Mouse (Mus musculus) embryonic facial prominence, embryonic 12.5 days (tissue): ENCODE measurements around the gene Ift81. TPM values are rescaled to one million over a fixed set of nuclear protein-coding genes. Genes with fewer than 3 reads are reported as not detected.
"Not testable (repeated sequence)": the region's sequence is repeated elsewhere in the genome, so short reads cannot be mapped to it uniquely, and the experiment has no call there.

Experiments used
- ATAC-seq: fragments of 200-750 bp; cut with Nextera tagmentation; 2 replicates; pipeline ENCODE4 v1.8.0; 2017; ENCODE audit not compliant: insufficient number of reproducible peaks, insufficient read depth, low FRiP score, low TSS enrichment
- H3K27ac ChIP-seq: fragments of 300-500 bp; sonication (generic); 2 replicates; pipeline ENCODE4 v1.5.1; 2016; ENCODE audit warnings: mild to moderate bottlenecking
- H3K27me3 ChIP-seq: fragments of 300-500 bp; sonication (generic); 2 replicates; pipeline ENCODE4 v1.6.1; 2016; ENCODE audit warnings: mild to moderate bottlenecking, moderate library complexity
- H3K36me3 ChIP-seq: fragments of 300-500 bp; sonication (generic); 2 replicates; pipeline ENCODE4 v1.6.1; 2016; ENCODE audit warnings: mild to moderate bottlenecking
- H3K4me1 ChIP-seq: fragments of 300-500 bp; sonication (generic); 2 replicates; pipeline ENCODE4 v1.6.1; 2016
- H3K4me2 ChIP-seq: fragments of 300-500 bp; sonication (generic); replicated peaks from 2 replicates; pipeline ENCODE4 v1.6.1; 2016; ENCODE audit warnings: mild to moderate bottlenecking, moderate library complexity
- H3K4me3 ChIP-seq: fragments of 300-500 bp; sonication (generic); 2 replicates; pipeline ENCODE4 v1.5.1; 2016; ENCODE audit warnings: mild to moderate bottlenecking
- H3K9ac ChIP-seq: fragments of 300-500 bp; sonication (generic); 2 replicates; pipeline ENCODE4 v1.6.1; 2016; ENCODE audit warnings: mild to moderate bottlenecking, moderate library complexity
- H3K9me3 ChIP-seq: fragments of 300-500 bp; sonication (generic); 2 replicates; pipeline ENCODE4 v1.6.1; 2016; ENCODE audit warnings: mild to moderate bottlenecking, moderate library complexity
- WGBS: fragments of 180-500 bp; shearing (Covaris S2); methylation state at CpG from one replicate; pipeline ENCODE4 v1.1.7; 2016; 5-methylcytosine and 5-hydroxymethylcytosine counted together
- polyA plus RNA-seq: library from polyadenylated mRNA; unstranded; fragments of >200 nt; fragmentation: Nextera tagmentation; extraction: Ambion mirVana; gene quantifications from 2 replicates; pipeline ENCODE4 v1.2.1, GENCODE M21; 2016

The Ift81 gene
- polyA plus RNA-seq: 43.5 and 44.9 TPM in 2 replicates

DNA sequence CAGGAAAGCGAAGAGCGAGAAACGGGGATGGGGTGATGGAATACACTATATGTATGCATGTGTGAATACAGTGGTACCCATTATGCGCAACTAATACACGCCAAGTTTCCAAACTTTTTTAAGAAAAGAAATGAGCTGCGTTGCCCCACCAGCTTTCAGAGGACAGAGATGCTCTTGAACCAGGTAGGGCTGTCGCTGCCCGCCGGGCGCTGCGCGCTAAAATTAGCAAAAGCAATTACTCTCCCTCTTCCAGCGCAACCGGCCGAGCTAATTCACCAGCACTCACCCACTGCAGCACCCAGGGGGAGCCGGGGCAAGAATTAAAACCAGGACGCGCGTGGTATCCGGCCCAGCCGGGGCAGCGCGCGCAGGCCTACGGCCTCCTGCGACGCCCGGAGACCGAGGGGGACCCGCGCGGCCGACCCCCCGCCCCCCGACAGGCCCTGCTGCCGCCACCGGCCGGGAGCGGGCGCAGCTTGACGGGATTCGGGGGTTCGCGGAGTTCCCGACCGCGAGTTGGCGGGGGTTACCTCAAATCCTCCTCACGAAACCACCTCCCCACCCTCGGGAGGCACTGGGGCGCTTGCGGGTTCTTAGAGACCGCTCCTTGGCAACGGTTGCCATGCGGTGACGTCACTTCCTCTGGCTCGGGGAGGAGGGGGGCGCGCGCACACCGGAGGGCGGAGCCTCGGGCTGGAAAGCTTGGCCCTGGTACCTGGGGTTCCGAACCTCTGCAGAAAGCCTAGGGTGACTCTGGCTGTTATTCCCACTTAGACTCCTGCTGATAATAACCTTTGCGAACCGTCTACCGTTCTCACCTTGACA lies at the start of gene Ift81:
Gene Ift81, minus strand, starts transcription at position 611 of the 825 bp plus-strand sequence.
- peak within 1 kb of the TSS; percentile 81 for H3K9ac ChIP-seq
- H3K27ac ChIP-seq: peak within 1 kb of the TSS; percentile 89
- peaks cover 3% of the 10 kb centered on the region; the same call in 1 of the 2 replicates for H3K36me3 ChIP-seq
- ATAC-seq: peak; percentile 83
- WGBS: 2% methylated on average over 67 of the region's 67 CpGs
- peak within 1 kb of the TSS; percentile 52 for H3K4me2 ChIP-seq
- H3K27me3 ChIP-seq: no peaks in the 10 kb centered on the region
- no peaks in the 10 kb centered on the region for H3K9me3 ChIP-seq
- peak within 1 kb of the TSS; percentile 76 for H3K4me3 ChIP-seq
- peaks cover 15% of the 10 kb centered on the region; the same call in 1 of the 2 replicates for H3K4me1 ChIP-seq

GRCm38 (mm10) chr5:122662501-122662900 lies 48.2 kb upstream of the Ift81 start:
- no peaks in the 10 kb centered on the region for H3K27me3 ChIP-seq
- no peak overlapping the region for H3K4me3 ChIP-seq
- WGBS: 92% methylated on average over 6 of the region's 6 CpGs
- no peak for ATAC-seq
- H3K4me1 ChIP-seq: no peaks in the 10 kb centered on the region
- H3K4me2 ChIP-seq: no peak overlapping the region
- no peaks in the 10 kb centered on the region for H3K9me3 ChIP-seq
- no peak overlapping the region for H3K27ac ChIP-seq
- no peaks in the 10 kb centered on the region for H3K36me3 ChIP-seq
- no peak overlapping the region for H3K9ac ChIP-seq

DNA sequence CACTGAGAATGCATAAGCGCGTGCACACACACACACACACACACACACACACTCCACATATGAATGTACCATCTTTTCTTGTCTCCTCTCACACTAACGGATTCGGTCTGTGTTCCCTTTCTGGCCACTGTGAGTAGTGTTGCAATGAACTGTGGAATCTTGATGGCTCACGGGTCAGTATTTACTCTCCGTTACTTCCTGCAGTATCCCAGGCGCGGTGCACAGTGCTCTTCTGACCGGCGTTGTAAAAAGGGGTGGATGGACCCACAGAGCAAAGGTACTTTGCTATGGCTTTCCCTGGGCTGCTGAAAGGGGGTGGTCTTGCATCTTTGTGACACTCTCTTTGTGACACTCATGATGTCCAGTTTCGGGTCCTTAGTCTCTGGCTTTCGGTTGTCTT lies 42.5 kb upstream of the Ift81 start:
- no peaks in the 10 kb centered on the region for H3K9me3 ChIP-seq
- H3K27ac ChIP-seq: no peak overlapping the region
- ATAC-seq: no peak
- no peak overlapping the region for H3K4me2 ChIP-seq
- H3K4me3 ChIP-seq: no peak overlapping the region
- WGBS: 90% methylated on average over 12 of the region's 12 CpGs
- H3K36me3 ChIP-seq: no peaks in the 10 kb centered on the region
- H3K27me3 ChIP-seq: no peaks in the 10 kb centered on the region
- no peak overlapping the region for H3K9ac ChIP-seq
- peaks cover 15% of the 10 kb centered on the region for H3K4me1 ChIP-seq

DNA sequence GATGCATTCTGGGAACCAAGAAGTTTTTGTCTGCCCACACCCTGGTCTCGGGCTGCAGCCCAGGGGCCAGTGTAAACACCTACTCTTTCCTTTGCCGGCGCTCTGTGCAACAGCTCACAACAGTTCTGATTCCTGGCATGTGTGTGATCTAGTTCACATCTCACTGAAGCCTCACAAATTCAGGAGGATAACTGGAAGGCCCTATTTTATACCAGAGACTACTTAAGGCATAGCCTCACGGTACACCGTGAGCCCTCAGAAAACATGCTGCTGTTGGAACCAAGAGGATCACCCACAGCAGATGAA lies 39.9 kb upstream of the Ift81 start:
- Histone ChIP-seq H3K9me3 (no peaks in the 10 kb centered on the region), H3K27ac (peak overlapping the region; percentile 68), H3K9ac (no peak overlapping the region; the same call in 1 of the 2 replicates), H3K4me3 (no peak overlapping the region), H3K4me2 (no peak overlapping the region), H3K27me3 (no peaks in the 10 kb centered on the region), H3K4me1 (peaks cover 15% of the 10 kb centered on the region), H3K36me3 (no peaks in the 10 kb centered on the region)
- 0 out of 2 replicates have a peak, but pooled peaks have one; percentile 37 for ATAC-seq
- WGBS: 50% methylated on average over 5 of the region's 5 CpGs

DNA sequence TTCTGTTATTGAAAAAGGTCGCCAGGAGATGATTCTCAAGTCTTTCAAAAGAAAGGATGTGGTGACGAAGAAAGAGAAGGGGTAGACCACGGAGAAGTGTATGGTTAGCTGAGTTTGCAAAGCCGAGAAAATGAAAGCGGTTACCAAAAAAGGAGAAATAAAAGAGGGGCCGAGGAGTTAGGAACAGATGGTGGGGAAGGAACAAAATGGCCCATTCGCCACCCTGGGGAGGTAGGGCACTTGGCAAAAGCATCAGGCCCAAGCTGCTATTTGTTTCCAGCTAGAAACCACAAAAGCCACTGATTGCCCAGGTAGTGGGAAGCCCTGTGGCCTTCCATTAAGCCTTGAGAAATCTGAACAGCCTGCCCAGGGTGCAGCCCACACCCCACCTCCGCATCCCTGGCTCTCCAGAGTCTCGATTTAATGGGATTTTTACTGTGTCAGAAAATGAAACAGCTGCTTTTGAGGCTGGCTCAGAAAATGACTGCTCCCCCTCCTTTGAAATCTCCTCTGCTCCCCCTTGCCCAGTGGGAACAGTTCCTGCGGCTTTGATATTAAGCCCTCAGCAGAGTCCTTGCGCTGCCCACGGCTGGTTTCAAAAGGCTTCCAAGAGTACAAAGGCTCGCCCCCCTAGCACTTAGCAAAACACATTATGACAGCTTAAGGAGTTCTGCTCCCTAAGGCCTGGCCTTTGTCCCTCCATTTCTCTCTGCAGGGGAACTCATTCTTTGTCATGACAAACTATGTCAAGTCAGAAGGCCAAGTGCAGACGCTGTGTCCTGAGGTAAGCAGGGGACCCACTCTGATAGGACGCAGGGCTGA lies 39.3 kb upstream of the Ift81 start:
- 0 out of 2 replicates have a peak, but pooled peaks have one; percentile 67 for ATAC-seq

DNA sequence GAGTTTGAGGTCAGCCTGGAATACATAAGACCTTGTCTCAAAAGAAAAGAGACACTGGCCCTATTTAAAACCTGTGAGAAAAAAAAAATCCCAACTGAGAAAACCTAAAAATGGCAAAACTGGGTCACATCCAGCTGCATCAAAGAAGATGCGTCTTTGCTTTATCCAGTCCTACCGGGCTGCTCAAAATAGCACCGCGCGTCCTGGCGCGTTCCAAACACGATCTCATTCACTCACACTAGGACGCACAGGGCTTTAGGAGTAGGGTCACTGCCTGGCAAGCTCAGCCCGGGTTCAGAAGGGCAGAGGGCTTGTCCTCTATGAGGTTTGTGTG lies 38.8 kb upstream of the Ift81 start:
- no peak overlapping the region for H3K4me3 ChIP-seq
- no peaks in the 10 kb centered on the region for H3K9me3 ChIP-seq
- no peaks in the 10 kb centered on the region for H3K27me3 ChIP-seq
- WGBS: 71% methylated on average over 10 of the region's 10 CpGs
- H3K27ac ChIP-seq: 0 out of 2 replicates have a peak overlapping the region, but pooled peaks have one; percentile 68
- H3K4me2 ChIP-seq: no peak overlapping the region
- H3K36me3 ChIP-seq: no peaks in the 10 kb centered on the region
- H3K9ac ChIP-seq: no peak overlapping the region
- peaks cover 15% of the 10 kb centered on the region for H3K4me1 ChIP-seq
- ATAC-seq: no peak

More for the DNA sequence above, 39.3 kb upstream of the Ift81 start:
- H3K27ac ChIP-seq: peak overlapping the region; percentile 68
- no peaks in the 10 kb centered on the region for H3K9me3 ChIP-seq
- no peaks in the 10 kb centered on the region for H3K36me3 ChIP-seq
- no peak overlapping the region for H3K4me3 ChIP-seq
- H3K27me3 ChIP-seq: no peaks in the 10 kb centered on the region
- WGBS: 41% methylated on average over 15 of the region's 15 CpGs
- H3K9ac ChIP-seq: peak overlapping the region; percentile 1; the same call in 1 of the 2 replicates
- H3K4me1 ChIP-seq: peaks cover 15% of the 10 kb centered on the region
- H3K4me2 ChIP-seq: no peak overlapping the region

DNA sequence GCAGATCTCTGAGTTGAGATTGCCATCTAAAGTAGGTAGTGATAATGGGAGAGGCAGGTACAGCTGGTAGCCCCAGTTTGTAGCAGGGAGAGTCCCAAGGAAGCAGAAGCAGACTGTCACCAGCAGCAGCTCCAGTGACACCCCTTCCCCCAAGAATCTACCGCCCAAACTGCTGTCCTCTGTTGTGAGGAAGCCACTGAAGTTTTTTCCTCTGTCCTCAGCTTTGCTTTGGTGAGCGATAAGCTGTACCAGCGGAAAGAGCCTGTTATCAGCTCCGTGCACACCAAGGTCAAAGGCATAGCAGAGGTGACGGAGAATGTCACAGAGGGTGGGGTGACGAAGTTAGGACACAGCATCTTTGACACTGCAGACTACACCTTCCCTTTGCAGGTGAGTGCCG lies 38.2 kb upstream of the Ift81 start:
- H3K4me1 ChIP-seq: peaks cover 15% of the 10 kb centered on the region
- no peaks in the 10 kb centered on the region for H3K9me3 ChIP-seq
- no peak for ATAC-seq
- no peak overlapping the region for H3K27ac ChIP-seq
- H3K9ac ChIP-seq: no peak overlapping the region
- no peaks in the 10 kb centered on the region for H3K27me3 ChIP-seq
- 84% methylated on average over 7 of the region's 7 CpGs for WGBS
- no peak overlapping the region for H3K4me3 ChIP-seq
- H3K4me2 ChIP-seq: no peak overlapping the region
- H3K36me3 ChIP-seq: no peaks in the 10 kb centered on the region

GRCm38 (mm10) chr5:122650100-122650499 lies 35.8 kb upstream of the Ift81 start:
- Histone ChIP-seq H3K9ac (no peak overlapping the region), H3K4me2 (no peak overlapping the region), H3K27ac (no peak overlapping the region), H3K4me1 (peaks cover 15% of the 10 kb centered on the region), H3K36me3 (no peaks in the 10 kb centered on the region), H3K9me3 (no peaks in the 10 kb centered on the region), H3K4me3 (no peak overlapping the region), H3K27me3 (no peaks in the 10 kb centered on the region)
- WGBS: 91% methylated on average over 8 of the region's 8 CpGs
- no peak for ATAC-seq

DNA sequence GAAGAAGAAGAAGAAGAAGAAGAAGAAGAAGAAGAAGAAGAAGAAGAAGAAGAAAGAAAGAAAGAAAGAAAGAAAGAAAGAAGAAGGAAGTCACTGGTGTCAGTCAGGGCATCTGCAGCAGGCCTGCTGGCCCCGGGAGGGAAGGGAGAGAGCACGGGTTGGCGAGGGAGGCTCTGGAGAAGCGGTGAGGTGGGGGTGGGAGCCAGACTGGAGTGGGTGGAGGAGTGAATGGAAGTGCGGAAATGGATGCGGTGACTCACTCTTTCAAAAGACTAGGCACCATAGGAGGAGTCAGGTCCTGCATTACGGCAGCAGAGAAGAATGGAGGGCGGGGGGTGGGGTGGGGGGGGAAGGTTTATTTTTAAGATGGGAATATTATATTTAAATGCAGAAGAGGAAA lies 34.9 kb upstream of the Ift81 start:
- Histone ChIP-seq H3K4me3 (no peak overlapping the region), H3K4me2 (no peak overlapping the region), H3K27ac (no peak overlapping the region), H3K9me3 (no peaks in the 10 kb centered on the region), H3K9ac (no peak overlapping the region), H3K4me1 (peaks cover 11% of the 10 kb centered on the region), H3K27me3 (no peaks in the 10 kb centered on the region), H3K36me3 (no peaks in the 10 kb centered on the region)
- ATAC-seq: no peak
- 85% methylated on average over 8 of the region's 8 CpGs for WGBS

GRCm38 (mm10) chr5:122647952-122648374 lies 33.6 kb upstream of the Ift81 start:
- not testable (repeated sequence) for H3K9ac ChIP-seq, H3K36me3 ChIP-seq, H3K4me3 ChIP-seq, H3K4me2 ChIP-seq, H3K27ac ChIP-seq, H3K27me3 ChIP-seq, H3K9me3 ChIP-seq, ATAC-seq, H3K4me1 ChIP-seq
- WGBS: 92% methylated on average over 14 of the region's 14 CpGs

- WGBS: 65% methylated on average over 9 of the region's 9 CpGs
- no peaks in the 10 kb centered on the region for H3K4me1 ChIP-seq
- H3K9ac ChIP-seq: no peak overlapping the region
- no peaks in the 10 kb centered on the region for H3K36me3 ChIP-seq
- no peak overlapping the region for H3K27ac ChIP-seq
- H3K9me3 ChIP-seq: no peaks in the 10 kb centered on the region
- no peak overlapping the region for H3K4me3 ChIP-seq
- no peak for ATAC-seq
- H3K4me2 ChIP-seq: no peak overlapping the region
- H3K27me3 ChIP-seq: no peaks in the 10 kb centered on the region
These were observed 33.1 kb upstream of the Ift81 start for GRCm38 (mm10) chr5:122647256-122647924.
